Mouse (Mus musculus) B cell, adult 62 days (primary cell): ENCODE measurements around the gene Ttc30a1. TPM values are rescaled to one million over a fixed set of nuclear protein-coding genes. Genes with fewer than 3 reads are reported as not detected.

Experiments
- total RNA-seq: library from RNA; stranded (reverse); gene quantifications from 4 replicates; pipeline ENCODE4 v1.2.4, GENCODE M21; 2023

Ttc30a1 gene
- total RNA-seq: 1.1 to 2.1 TPM (median 1.6 TPM) in 4 replicates

GRCm38 (mm10) chr2:75981440-75982081 is at the start of gene Ttc30a1:
Gene Ttc30a1, minus strand, starts transcription at chr2:75981967.

DNA sequence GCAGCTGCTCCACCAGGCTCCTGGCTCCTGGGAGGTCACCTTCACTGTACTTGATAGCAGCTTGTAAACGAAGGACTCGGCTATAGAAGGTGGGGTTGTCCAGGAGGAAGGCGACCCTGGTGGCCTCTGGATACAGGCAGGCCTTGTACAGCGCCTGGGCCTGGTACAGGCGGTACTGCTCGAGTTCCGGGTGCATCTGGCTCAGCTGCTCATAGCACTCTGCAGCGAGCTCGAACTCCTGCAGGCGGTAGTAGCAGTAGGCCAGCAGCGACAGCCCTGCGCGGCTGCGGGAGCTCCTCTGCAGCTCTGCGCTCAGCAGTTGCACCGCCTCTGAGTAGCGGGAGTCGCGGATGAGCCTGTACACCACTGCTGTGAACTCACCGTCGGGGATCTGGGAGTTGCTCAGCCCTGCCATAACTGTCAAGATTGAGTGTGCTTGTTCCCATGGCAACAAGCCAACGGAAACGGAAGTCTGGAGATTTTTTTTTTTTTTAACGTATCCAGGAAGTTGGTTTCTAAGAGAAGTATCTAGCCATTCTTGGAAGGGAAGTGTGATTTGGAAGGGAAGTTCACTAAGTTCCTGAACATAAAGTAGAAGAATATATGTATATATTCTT is 3.9 kb downstream of the Ttc30a1 start, which contains the start of gene Ttc30a2:
Gene Ttc30a2, minus strand, starts transcription at position 419 of the 617 bp plus-strand sequence.

DNA sequence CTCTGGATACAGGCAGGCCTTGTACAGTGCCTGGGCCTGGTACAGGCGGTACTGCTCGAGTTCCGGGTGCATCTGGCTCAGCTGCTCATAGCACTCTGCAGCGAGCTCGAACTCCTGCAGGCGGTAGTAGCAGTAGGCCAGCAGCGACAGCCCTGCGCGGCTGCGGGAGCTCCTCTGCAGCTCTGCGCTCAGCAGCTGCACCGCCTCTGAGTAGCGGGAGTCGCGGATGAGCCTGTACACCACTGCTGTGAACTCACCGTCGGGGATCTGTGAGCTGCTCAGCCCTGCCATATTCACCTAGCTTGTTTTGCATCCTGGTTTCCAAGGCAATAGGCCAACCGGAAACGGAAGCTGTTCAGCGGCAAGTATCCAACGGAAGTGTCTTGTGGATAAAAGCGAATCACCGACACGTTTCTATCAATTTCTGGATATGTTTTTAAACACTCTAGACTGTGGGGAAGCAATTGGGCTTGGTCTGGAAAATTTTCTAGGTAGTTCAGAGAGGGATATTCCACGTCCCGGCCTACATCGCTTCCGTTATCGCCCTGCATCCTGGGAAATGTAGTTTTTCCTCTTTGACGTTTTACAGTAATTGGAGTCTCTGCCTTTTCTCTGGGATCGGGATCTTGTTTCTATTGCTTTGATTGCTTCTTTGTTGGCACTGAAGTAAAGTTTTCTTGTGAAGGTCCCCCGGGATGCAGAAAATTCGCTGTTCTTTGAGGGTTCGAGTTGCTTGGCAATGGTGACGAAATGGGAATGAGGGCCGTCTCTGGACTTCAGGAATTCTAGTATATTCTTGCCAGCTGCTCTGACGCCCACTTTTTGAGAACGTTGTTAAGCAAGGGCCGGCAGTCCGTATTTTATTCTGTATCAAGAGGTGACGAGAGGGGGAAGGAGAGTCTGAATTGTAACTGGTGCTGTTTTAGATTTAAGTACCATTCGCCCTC is 43.4 kb downstream of the Ttc30a1 start, which contains the start of gene Ttc30b:
Gene Ttc30b, minus strand, starts transcription at position 469 of the 947 bp plus-strand sequence.

Other genes with a start within 250 kb of the Ttc30a1 start
- gene Agps, start 149.8 kb downstream of the Ttc30a1 start, total RNA-seq: 36.9 to 48.1 TPM (median 44.5 TPM) in 4 replicates
- 3.3 to 4.6 TPM (median 4.0 TPM) in 4 replicates for gene Ttc30b, start 43.4 kb downstream of the Ttc30a1 start, total RNA-seq
- not detected in 4 replicates for gene Ttc30a2, start 3.8 kb downstream of the Ttc30a1 start, total RNA-seq